Mouse (Mus musculus) left cerebral cortex, adult 11 months (tissue): Measurements from ENCODE around the gene Bod1l.
A peak's percentile ranks its signal among the peaks of the same experiment; 100 is the strongest.

ENCODE experiments used
- DNase-seq: peaks from one replicate; pipeline ENCODE4 v3.0.0; 2022; ENCODE audit warnings: low spot score

Gene Bod1l

DNA sequence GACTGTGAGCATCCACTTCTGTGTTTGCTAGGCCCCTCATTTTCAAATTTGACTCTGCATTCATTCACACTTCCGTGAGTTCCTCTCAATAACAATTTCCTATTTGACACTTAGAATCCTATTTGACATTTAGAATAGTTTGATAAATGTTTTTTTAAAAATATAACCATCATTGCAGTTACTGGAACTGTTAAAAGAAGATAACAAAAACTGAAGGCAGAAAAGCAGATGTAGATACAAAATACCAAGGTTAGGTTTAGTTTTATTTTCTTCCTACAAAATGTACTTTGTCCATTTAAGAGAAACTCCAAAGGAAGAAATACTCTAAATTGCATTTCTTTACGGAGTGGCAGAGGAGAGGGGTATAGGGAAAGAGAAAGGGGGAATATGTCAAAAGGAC, 42.5 kb downstream of the Bod1l start:
- DNase-seq, result no peak

DNA sequence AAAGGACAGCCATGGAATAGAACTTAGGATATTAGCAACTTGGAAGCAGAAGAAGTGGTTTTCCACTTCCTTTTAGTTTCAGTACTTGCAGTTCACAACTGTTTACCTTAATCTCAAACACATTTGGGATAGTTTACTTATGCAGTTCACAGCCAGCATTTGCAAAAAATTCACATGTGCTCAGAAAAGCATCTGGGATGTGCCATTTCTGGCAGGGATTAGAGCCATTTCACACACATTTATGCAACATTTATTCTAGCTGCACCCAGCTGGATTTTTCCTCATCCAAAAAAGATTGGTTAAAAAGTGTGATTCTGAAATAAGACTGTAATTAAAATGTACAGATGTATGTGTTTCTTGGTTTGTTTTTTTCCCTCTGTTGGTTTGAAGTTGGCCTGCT, 49.7 kb downstream of the Bod1l start:
- no peak for DNase-seq

DNA sequence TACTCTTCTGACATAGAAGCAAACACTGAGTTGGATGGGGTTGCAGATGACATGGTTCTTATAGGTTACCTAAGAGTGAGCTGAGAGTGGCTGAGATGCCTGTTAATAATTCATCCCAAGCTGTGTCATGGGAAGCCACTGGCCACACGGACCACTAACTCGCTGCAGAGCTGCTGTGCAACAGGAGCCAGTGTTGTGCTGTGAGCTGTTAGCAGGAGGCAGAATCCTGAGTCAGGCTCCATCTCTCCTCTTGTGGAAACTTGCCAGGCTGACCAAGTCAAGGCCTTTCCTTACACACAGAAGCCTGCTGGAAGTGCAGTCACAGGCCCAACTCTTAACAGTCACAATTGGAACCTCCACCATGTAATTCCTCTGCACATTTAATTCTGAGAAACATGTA, 53.6 kb downstream of the Bod1l start:
- DNase-seq, result no peak

DNA sequence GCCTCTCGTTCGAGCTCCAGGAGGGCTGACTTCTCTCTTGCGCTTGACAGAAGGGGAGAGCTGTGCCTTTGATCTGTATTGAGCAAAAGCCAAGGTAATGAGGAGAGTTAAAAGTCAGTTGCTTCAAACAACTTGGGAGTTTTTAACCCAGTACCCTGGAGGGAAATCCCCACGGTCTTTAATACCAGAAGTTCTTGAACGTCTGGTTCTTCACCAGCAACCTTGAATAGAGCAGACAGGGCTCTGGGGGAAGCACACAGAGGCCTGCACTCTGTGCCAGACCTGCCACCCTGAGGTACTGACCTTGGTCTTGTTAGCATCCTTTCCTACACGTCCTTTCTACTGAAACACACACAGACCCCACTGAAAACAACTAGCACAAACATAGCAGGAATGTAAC, 55.2 kb downstream of the Bod1l start:
- no peak for DNase-seq

DNA sequence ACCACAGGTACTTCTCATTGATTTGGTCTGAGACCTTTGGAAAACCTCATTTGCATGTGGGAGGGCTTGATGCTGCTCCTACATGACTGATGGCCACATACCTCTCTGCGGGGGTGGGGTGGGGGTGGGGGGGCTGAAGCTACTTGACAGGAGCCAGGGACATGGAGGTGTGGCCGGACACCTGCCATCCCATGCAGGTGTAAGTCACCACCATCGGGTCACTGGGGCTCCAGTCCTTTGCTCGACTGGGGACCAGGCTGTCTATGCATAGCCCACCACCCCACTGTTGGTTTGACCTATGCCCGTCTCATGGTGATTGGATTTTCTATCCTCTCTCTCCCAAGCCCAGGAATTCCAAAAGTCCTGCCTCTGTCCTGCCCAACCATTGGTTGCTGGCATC, 62.2 kb downstream of the Bod1l start:
- no peak for DNase-seq

DNA sequence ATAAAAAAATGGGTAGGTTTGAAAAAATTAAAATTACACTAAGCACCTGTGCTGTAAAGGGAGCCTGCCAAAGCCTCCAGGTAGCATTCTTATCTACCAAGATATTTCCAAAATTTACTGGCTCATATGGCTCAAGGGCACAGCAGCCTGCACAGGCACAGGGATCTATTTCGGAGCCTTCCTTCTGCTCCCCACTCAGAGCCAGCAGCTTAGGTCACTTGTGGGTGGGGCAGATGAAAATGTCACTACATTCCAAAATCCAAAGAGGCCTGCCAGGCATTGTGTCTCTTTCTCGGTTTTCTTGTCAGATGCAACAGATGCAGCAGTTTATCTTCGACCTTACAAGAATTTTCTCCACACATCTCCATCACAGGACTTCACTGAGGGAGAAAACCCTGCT, 64.1 kb downstream of the Bod1l start:
- no peak for DNase-seq

DNA sequence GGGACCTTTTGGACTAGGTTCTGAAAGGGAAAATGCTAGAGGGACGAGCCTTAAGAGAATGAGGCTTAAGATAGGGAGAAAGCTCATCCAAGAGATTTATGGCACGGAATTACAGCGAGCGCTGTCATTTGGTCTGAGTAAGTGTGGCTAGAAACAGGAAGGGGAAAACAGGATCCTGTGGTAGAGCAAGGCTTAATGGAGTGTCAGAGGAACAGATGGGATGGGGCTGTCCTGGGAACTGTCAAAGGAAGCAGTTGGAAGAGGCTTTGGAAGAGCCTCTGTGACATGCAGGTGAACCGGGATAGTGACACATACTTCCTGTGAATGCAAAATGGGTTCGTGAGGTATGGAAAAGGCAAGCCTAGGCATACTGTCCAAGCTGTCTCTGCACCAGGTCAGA, 68.4 kb downstream of the Bod1l start:
- no peak for DNase-seq

DNA sequence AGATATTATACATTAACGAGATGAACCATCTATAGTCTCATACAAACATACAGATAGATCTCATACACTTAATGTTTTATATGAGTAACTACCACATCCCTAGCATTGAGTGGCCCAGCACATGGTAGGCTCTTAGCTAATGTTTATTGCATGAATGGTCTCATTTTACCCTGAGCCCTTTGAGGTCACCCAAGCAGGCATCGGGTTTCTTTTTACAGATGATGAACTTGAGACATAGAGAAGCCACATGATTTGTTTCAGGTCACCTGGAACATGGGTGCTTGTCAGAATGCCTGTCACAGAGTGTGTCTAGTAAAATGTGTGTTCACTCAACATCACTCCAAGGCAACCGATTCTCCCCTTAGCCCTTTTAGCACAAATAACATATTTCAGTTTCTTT, 68.8 kb downstream of the Bod1l start:
- DNase-seq, result no peak

DNA sequence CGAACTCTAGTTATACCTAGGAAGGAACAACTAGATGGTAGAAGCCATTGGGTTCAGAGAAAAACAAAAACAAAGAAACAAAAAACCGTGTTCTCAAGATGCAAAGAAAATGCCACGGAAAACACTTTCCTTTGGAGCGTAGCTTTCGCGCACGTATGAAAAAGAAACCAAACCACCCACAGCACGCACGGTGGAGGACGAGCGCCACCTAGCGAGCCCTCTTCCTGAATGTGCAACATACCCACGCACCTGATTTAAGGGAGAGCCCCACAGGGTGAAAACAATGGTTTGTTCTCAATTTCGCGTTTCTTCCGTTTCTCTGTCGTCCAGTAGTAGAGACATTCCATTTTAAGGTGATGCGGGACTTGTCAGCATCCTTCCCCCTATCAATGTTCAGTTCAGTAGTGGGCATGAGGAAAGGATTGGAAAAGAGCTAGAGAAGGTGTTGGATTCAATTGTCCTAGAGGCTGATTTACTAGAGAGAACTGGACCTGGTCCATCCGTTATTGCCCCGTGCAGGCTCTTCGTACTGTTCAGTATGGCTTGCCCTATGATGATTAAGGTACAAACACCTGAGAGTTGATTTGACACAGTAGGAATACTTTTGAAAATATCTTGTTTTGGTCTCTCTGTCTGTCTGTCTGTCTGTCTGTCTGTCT, 75.6 kb downstream of the Bod1l start:
- DNase-seq, result peak; percentile 66

DNA sequence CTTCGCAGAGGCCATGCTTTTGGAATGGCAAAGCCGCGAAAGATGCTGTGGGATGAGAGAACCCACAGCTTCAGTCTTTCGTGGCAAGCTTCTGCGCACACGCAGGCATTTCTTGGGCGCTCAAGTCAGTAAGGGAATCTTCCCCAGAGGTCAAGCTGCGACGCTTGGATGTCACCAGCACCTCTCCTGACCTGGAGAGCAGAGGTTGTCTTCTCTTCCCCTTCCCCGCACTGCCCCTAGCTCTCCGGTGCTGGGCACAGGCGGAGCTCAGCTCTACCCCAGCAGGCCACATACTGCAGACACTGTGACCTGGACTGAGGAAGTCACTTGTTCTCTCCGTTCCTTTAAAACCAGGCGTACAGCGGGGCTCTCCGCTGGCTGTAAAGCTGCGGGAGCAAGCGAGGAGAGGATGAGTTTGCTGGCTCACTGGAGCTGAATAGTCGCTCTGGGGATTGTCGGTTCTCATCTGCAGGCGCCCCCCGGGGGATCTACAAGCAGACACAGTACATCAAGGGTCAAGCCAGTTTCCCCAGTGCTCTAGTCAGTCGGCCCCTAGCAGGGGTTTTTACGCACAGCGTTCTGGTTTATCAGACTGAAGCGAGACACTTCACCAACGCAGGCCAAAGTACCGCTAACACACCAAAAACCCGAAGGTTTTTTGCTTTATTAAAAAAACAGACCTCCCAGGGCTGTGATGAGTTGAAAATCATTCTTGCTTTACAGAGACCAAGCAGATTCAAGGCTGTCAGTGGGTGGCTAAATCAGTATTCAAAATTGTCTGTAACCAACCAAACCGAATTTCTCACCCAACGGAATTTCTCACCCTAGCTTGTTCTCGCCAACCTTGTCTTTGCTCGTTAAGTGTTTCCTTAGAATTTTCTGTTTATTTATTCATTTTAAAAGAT, 76.6 kb downstream of the Bod1l start:
- DNase-seq, result no peak

DNA sequence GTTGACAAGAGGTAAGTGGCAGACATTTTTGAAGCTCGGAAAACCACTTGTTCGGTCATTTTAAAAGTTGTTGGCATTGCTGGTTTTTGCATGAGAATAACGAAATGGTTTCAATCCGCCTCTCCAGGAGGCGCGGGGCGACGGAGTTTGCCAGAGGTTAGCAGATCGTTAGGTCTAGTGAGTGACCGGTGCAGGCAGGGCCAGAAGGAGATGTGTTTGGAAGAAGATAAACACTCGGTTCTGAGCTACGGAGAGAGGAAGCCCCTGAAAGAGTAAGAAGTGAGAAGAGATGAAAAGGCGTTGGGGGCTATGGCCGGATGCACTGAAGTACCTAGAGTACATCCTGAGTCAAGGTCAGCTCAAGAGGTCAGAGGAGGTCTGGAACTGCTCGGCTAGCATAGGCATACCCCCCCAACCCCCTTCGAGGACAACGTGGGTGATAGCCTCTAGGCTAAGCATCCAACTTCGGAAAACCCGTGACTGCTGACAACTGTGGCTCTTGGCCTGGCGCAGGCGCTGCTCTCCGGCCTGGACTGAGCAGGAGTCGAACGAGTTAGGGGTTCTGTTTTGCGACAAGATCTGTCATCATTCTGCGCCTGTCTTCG, 77.6 kb downstream of the Bod1l start:
- no peak for DNase-seq

DNA sequence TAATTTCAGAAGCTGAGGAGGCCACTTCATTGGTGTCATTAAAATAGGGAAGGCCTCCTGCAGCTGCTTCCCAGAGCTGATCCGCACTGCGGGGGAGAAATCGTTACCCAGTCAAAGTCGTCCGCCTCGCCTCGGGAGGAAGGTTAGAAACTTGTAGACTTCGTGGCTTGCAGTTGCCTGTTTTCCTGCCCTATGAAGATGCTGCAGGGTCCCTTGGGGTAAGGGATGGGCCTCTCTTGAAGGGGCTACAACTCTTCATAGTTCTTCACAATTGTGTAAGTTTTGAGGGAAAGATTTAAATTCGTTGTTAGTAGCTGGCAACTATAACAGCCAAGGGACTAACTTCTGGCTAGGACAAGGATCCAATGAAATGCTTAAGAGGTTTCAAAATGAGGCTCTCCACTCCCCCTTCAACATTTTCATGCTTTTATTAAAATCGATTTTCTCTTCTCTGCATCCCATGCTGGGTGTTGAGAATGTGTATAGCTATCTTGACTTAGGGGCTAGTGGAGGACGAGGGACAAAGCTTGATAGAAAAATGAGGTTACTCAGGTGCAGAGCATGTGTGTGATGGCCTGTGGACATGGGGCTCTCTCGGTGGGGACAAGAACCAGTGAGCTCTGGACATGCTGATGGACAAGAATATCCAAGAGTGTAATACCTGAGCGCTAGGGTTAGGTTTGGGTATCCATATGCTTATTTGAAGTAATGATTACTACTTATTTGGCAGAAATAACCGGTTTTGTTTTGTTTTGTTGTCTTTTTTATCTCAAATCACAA, 78.3 kb downstream of the Bod1l start:
- DNase-seq, result no peak

DNA sequence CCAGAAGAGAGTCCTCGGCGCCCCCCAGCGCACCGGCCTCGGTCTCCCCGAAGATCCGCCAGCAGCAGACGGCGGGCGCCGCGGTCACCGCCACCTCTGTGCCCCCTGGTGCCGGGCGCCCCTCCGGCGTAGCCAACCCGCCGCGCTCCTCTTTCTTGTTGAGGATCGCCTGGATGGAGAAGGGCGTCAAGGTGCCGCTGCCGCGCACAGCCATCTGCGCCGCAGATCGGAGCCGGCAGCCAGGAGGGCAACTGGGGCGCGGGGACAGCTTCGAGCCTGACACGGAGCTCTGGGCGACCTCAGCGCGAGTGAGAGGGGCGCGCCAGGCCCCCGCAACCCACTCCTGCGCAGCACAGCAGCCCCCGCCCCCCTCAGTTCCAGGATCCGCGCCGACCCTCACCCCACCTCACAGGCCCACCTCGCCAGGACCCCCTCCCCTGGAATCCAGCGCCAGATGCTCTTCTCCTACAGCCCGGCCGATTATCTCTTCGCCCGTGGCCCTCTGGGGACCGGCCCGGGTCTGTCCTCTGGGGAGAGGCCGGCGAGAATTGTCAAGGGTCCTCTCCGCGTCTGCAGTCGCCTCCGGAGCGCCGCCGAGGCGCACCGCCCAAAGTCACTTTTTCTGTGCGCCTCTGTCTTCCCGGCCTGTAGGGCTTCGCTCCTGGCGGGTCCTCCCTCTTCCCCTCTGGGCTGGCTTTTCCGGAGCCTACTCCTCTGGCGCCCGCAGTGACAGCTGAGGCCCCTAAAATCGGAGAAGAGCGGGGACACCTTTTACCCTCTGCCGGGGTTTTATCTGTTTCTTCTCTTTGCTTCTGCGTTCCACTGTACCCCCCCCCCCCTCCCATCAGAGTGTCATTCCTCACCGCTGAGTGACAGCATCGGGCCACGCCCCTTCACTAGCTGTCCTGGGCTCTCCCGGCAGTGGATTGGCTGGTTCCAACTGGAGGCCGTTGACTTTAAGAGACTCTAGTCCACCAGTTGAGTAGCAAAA, 80.1 kb downstream of the Bod1l start, which contains the start of gene Nkx3-2:
Nkx3-2 (minus strand) TSS at position 771 of the 991 bp plus-strand sequence.
- no peak for DNase-seq

DNA sequence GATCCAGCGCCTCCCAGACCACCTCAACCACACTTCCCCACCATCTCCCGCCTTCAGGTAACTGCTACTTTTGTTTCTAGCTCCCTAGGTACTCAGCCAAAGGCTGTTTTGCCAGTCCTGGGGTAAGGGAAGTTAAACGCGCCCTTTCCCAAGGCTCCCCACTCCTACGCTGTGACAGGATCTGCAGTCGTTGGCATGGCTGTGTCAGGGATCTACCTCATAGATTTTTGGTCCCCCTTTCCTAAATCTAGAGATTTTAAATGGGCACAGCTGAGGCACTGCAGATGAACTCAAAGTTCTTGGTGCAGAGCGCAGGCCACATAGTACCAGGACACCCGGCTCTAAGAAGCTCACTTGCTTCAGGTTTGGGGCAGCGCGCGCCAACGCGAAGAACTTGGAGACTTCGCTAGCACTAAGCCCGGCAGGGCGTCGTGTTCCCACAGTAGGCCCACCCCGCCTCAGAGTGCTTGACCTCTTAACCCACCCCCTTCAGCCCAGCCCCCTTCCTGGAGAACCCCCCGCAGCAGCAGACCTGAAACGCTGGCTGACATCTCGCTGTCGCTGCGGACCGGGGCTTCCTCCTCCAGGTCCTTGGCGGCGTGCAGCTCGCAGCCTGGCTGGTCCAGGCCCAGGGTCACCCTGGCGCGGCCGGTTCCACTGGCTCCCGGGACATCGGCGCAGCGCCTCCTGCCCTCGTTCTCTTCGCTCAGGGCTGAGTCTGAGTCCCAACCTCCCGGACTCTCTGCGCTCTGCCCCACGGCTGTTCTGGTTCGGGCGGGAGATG, 81.0 kb downstream of the Bod1l start:
- no peak for DNase-seq

DNA sequence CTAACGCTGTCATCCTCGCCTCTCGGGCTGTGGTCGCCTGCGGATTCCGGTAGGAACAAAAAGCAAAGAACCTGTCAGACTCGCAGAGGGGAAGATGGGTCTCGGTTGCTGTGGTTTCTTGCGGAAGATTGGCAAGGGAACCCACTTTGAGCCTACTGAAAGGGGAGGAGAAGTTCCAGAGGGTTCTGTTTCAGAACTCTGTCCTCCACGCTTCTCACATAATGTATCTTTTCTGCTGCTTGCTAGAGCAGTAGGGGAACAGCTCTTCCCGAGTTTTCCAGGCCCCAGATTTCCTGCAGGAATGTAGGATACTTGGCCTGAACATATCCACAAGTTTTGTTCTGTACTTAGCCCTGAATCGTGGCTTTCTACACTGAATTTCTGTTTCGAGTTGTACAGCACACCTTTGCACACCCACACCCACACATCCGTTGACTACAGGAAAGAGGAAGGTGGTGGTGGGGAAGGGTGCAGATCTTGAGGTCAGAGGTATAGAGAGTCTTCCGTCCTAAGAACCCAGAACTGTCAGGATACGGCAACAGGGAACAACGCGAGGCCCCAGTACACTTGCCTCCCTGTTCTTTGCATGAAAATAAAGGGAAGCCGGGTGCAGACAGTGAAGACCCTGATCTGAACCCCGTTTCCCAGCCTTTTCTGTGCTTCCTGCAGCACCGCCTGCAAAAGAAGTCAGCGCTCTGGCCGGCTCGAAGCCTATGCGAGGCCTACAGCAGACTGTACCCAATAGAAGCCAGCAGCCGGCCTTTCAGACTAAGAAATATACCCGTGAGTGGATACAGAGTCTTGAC, 81.8 kb downstream of the Bod1l start:
- no peak for DNase-seq

DNA sequence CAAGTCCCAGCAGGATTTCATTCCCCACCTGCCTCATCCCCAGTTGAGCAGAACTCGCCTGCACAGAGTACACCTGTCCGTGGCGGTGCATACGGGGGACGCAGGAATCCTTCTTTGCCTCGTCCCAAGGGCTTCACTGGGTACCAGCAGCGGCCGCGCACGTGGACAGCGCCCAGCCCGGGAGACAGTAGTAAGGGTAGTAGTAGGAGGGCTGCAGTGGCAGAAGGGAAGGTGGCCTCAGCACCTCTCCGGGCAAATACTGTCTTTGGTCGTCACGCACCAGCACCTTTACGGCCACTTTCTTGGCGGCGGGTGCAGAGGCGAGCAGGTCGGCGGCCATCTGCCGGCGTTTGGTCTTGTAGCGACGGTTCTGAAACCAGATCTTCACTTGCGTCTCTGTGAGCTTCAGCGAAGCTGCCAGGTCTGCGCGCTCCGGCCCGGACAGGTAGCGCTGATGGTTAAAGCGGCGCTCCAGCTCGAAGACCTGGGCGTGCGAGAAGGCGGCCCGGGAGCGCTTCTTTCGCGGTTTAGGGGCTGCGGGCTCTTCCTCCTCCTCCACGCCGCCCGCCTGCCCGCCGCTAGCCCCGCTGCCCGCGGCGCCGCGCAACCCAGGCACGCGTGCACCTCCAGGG, 82.5 kb downstream of the Bod1l start:
- no peak for DNase-seq

DNA sequence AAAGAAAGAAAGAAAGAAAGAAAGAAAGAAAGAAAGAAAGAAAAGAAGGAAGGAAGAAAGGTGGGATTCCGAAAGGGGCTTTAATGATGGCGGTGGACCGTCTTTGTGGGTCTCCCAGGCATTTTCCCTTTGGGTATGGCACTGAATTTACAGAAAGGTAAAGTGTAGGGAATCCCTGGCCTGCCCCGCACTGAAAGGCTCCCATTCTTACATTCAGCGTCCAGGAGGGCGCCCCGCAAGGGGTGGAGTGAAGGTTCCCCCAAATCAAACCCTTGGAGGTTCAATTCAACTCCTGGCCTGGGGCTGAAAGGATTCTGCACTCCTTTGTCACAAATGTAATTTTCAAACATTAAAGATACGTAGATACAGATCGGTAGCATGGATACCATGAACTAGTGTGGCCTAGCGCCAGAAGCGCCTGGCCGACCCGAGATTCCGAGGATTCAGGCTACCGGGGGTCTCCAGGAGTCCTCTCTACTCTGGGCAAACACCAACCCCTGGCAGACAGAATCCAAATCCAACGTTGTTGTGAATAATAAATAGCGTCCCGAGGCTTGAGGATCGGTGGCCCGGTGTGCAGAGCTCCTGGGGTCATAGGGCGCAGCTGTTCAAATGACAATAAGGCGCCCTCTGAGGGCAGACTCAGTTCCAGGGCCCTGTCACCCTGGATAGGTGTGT, 83.1 kb downstream of the Bod1l start:
- no peak for DNase-seq

DNA sequence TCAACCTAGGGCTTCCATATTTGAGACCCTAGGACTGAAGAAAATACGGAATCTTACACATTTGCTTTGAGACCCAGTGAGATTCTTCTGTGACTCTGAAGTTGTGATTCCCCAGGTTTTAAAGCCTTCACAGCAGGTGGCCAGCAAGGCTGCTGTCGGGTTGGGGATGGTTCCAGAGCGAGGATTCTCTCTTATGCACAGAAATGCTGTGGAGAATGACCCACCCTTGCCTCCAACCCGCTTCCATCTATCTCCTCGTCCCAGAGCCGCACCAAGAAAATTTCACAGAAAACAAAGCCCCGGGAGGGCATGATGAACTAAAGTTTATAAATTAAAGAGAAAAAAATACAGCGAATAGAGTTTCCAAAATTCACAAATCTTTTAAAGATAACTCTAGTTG, 84.0 kb downstream of the Bod1l start:
- DNase-seq, result no peak
